Comparison of ENCODE assay signal across 23 mouse cellular contexts in the genomic region with DNA sequence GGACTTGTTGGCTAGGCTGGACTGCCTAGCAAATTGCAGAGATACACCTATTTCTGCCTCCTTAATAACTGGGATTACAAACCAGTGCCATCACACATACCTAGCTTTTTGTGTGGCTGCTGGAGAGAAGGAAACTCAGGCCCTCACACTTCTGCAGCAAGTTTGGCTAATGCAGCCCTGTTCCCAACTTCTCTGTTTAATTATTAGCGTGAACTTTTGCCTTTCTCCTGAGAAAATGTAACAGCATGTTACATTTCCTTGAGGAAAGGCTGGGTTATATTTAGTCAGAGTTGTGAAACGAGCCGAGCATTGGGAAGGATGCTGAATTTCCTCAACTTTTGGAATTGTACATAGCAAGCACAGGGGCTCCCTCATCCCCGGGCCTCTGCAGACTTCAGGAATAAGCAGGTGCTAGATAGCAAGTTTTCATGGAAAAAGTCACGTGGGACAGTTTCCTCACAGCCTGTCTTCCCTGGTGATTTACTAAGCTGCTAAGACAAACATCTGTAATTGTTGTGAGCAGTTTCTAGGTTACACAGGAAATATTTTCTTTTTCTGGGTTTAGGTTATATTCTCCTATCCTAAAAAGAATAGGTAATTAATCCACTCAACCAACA.
A peak's percentile ranks its signal among the peaks of the same experiment; 100 is the strongest.
DNase-seq lines count a peak whose midpoint lies in the region; ATAC-seq and TF ChIP-seq lines count a peak whose summit lies in the region.
"Had no signal": no experiment of that assay in that cellular context is flagged by ENCODE, and none has a peak within 500 bp of the region (broad histone marks: within the 10 kb centered on the region; RNA-seq: fewer than 3 reads in every experiment).

No protein-coding gene starts in this region.

- intact Hi-C loops in heart, postnatal 10 days (cut with DNase I) = no loop called here

- no peak overlapping the region for H3K4me3 ChIP-seq in intestine, embryonic 15.5 days (replicated peaks)
- no peak overlapping the region for H3K4me3 ChIP-seq in kidney, postnatal 0 days (replicated peaks; ENCODE audit: low read depth, low read length)
- H3K4me3 ChIP-seq in stomach, embryonic 15.5 days (replicated peaks) = no peak overlapping the region
- H3K4me3 ChIP-seq: forebrain, embryonic 10.5 days; heart, embryonic 15.5 days; liver, embryonic 12.5 days had no signal

- no peaks in the 10 kb centered on the region for H3K36me3 ChIP-seq in intestine, embryonic 15.5 days
- H3K36me3 ChIP-seq in kidney, postnatal 0 days (ENCODE audit: insufficient read depth, low read length) = no peaks in the 10 kb centered on the region
- H3K36me3 ChIP-seq in stomach, embryonic 15.5 days = no peaks in the 10 kb centered on the region
- H3K36me3 ChIP-seq: forebrain, embryonic 10.5 days; heart, embryonic 15.5 days; liver, embryonic 12.5 days had no signal

- DNase-seq in kidney, adult 18-20 months = peak; percentile 16
- peak; percentile 52 for DNase-seq in kidney, postnatal 0 days (ENCODE audit: low spot score)
- no peak for DNase-seq in gastrocnemius, adult 18-20 months (ENCODE audit: low spot score)
- no peak for DNase-seq in heart, postnatal 10 days
- no peak for DNase-seq in urinary bladder, postnatal 36 days (ENCODE audit: low spot score in 2 of 2)
- DNase-seq: adrenal gland, postnatal 36 days; cerebellum, adult 18-20 months; cerebellum, postnatal 25 days; embryo, embryonic 11 days; gastrocnemius, postnatal 10 days; heart, adult 11 months; layer of hippocampus, postnatal 36 days; lung, adult 2 months; lung, postnatal 36 days; right cerebral cortex, postnatal 14 days; thymus, postnatal 14 days had no signal

- ATAC-seq in intestine, embryonic 15.5 days = peak; percentile 56
- peak; percentile 25; the same call in 1 of the 2 replicates for ATAC-seq in kidney, postnatal 0 days (replicated peaks; ENCODE audit: low FRiP score, low read depth)
- peak; percentile 35; the same call in 1 of the 2 replicates for ATAC-seq in stomach, embryonic 15.5 days (ENCODE audit: insufficient read depth, low FRiP score, low read depth)
- ATAC-seq: hindbrain, embryonic 16.5 days; liver, embryonic 12.5 days; midbrain, embryonic 16.5 days had no signal

- no peak overlapping the region for H3K9ac ChIP-seq in intestine, embryonic 15.5 days
- no peak overlapping the region for H3K9ac ChIP-seq in kidney, postnatal 0 days (ENCODE audit: low read depth, low read length)
- H3K9ac ChIP-seq in stomach, embryonic 15.5 days = no peak overlapping the region
- H3K9ac ChIP-seq: heart, embryonic 15.5 days; liver, embryonic 12.5 days had no signal

- no peaks in the 10 kb centered on the region for H3K4me1 ChIP-seq in intestine, embryonic 15.5 days (replicated peaks)
- no peaks in the 10 kb centered on the region; the same call in 1 of the 2 replicates for H3K4me1 ChIP-seq in kidney, postnatal 0 days (replicated peaks; ENCODE audit: insufficient read depth, low read length)
- H3K4me1 ChIP-seq in stomach, embryonic 15.5 days = no peaks in the 10 kb centered on the region
- H3K4me1 ChIP-seq: forebrain, embryonic 10.5 days; heart, embryonic 15.5 days; liver, embryonic 12.5 days had no signal

- peak overlapping the region; percentile 54 for H3K27ac ChIP-seq in intestine, embryonic 15.5 days
- no peak overlapping the region for H3K27ac ChIP-seq in kidney, postnatal 0 days
- peak overlapping the region; percentile 51; the same call in 1 of the 2 replicates for H3K27ac ChIP-seq in stomach, embryonic 15.5 days
- H3K27ac ChIP-seq: forebrain, embryonic 10.5 days; heart, embryonic 15.5 days; liver, embryonic 12.5 days had no signal

- no peaks in the 10 kb centered on the region for H3K9me3 ChIP-seq in intestine, embryonic 15.5 days
- H3K9me3 ChIP-seq in kidney, postnatal 0 days (replicated peaks; ENCODE audit: low read length) = no peaks in the 10 kb centered on the region
- H3K9me3 ChIP-seq in stomach, embryonic 15.5 days = no peaks in the 10 kb centered on the region
- H3K9me3 ChIP-seq: forebrain, embryonic 10.5 days; heart, embryonic 15.5 days; liver, embryonic 12.5 days had no signal

- H3K27me3 ChIP-seq in intestine, embryonic 15.5 days (replicated peaks) = no peaks in the 10 kb centered on the region
- H3K27me3 ChIP-seq in kidney, postnatal 0 days (ENCODE audit: insufficient read depth, low read length) = no peaks in the 10 kb centered on the region
- H3K27me3 ChIP-seq in stomach, embryonic 15.5 days (replicated peaks) = no peaks in the 10 kb centered on the region
- H3K27me3 ChIP-seq: heart, embryonic 15.5 days; liver, embryonic 12.5 days had no signal

- TF ChIP-seq CTCF in kidney, postnatal 0 days (IDR thresholded peaks at IDR 0.05; ENCODE audit: low read depth) = no peak

- WGBS in intestine, embryonic 15.5 days = 26% methylated on average over 5 of the region's 5 CpGs
- 28% methylated on average over 5 of the region's 5 CpGs for WGBS in kidney, postnatal 0 days
- 34% methylated on average over 5 of the region's 5 CpGs for WGBS in stomach, embryonic 15.5 days

- no peak overlapping the region for H3K4me2 ChIP-seq in intestine, embryonic 15.5 days (replicated peaks)
- no peak overlapping the region for H3K4me2 ChIP-seq in kidney, postnatal 0 days (ENCODE audit: low read length)
- no peak overlapping the region for H3K4me2 ChIP-seq in stomach, embryonic 15.5 days
- H3K4me2 ChIP-seq: heart, embryonic 15.5 days; liver, embryonic 12.5 days had no signal

Comparison
In these comparisons a context has a peak if more than half of its experiments do, and no peak if none do; other contexts are left out.
1. DNase-seq: peak in kidney, adult 18-20 months (single experiment) and kidney, postnatal 0 days (single experiment); none in gastrocnemius, adult 18-20 months (single experiment), heart, postnatal 10 days (0 of 2) and urinary bladder, postnatal 36 days (0 of 2).
2. Peak in every context shown above with its lines, with median percentiles within 50 percentile points of each other: ATAC-seq.